Mouse (Mus musculus) common myeloid progenitor, adult 5-6 weeks (primary cell): ENCODE results near the gene Gm2075. TPM values are rescaled to one million over a fixed set of nuclear protein-coding genes. Genes with fewer than 3 reads are reported as not detected.
"Not testable (repeated sequence)": the region's sequence is repeated elsewhere in the genome, so short reads cannot be mapped to it uniquely, and the experiment has no call there.

ENCODE experiments used
- ATAC-seq: replicated peaks from 2 replicates; pipeline ENCODE4 v1.8.0; 2016; ENCODE audit warnings: low read depth, mild to moderate bottlenecking, moderate TSS enrichment, inconsistent platforms; ENCODE audit not compliant: poor library complexity, severe bottlenecking
- total RNA-seq: library from RNA; stranded (forward); fragments of 200-1000, 187-1606 nt; gene quantifications from 2 replicates; pipeline ENCODE4 v1.2.3, GENCODE M21; 2017

The Gm2075 gene
- total RNA-seq, result not detected in 2 replicates

DNA sequence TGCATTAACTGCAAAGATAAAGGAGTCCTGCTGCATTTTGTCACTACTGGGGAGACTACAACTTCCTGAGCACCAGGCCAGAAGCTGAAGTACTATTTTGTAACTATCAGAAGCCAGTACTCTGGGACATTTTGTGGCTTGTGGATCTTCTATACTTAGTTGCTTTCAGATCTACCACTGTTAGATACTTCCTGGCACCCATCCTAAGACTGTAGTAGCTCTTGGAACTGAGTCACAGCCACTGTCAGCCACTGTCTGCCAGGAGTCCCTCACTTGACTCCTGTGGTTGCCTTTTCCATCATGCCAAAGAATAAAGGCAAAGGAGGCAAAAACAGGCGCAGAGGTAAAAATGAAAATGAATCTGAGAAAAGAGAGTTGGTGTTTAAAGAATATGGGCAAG lies at the start of gene Gm2075:
Gene Gm2075 (plus strand): TSS at position 301 of the 400 bp plus-strand sequence.
- not testable (repeated sequence) for ATAC-seq

GRCm38 (mm10) chr12:87984000-87984399 lies 27.6 kb upstream of the Gm2075 start:
- ATAC-seq, result not testable (repeated sequence)

DNA sequence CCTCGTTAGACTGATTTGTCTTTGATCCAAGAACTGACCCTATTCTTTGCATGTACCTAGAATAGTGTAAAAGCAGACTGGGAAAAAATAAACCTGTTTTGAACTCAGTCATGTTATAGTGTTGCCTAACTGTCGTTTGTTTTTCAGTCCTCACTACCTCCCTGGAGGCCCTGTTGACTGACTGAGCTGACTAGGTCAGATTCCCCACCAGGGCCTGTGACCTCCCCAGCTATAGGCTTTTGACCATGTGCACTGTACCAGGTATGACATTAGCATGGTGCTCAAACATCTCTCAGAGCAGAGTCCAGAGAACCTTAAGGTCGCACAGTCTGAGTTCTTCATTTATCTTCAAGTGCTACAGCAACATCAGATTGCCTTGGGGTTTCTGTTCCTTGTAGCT lies 7.5 kb upstream of the Gm2075 start:
- ATAC-seq, result not testable (repeated sequence)

DNA sequence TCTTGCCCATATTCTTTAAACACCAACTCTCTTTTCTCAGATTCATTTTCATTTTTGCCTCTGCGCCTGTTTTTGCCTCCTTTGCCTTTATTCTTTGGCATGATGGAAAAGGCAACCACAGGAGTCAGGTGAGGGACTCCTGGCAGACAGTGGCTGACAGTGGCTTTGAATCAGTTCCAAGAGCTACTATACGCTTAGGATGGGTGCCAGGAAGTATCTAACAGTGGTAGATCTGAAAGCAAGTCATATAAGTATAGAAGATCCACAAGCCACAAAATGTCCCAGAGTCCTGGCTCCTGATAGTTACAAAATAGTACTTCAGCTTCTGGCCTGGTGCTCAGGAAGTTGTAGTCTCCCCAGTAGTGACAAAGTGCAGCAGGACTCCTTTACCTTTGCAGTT lies 7.0 kb downstream of the Gm2075 start, which contains the start of gene Gm6803:
Gene Gm6803 (minus strand): TSS at position 101 of the 400 bp plus-strand sequence.
- not testable (repeated sequence) for ATAC-seq

- ATAC-seq, result not testable (repeated sequence)
These were observed 15.1 kb downstream of the Gm2075 start, which contains the start of gene Gm2056 for GRCm38 (mm10) chr12:88026704-88027103. Gene Gm2056 (plus strand): TSS chr12:88027004.

- not testable (repeated sequence) for ATAC-seq
These were observed 20.6 kb downstream of the Gm2075 start for GRCm38 (mm10) chr12:88032250-88032649.

DNA sequence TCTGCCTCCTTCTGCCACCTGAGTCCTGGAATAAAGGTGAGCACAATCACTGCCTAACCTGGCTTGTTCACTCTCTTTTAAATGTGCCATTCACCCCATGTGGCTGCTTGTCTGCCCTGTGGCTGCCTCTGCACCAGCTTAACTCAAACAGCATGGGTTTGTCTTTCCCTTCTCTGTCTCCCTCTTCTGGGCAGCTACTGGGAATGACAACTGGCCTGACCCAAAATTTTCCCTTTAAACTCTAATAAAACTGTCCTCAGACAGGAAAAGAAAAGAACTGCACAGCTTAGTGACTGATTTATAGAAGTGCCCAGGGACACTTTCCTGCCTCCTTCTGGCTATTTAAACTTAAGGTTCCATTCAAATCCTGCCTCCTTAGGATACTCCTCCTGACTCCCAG lies 27.4 kb downstream of the Gm2075 start:
- not testable (repeated sequence) for ATAC-seq

DNA sequence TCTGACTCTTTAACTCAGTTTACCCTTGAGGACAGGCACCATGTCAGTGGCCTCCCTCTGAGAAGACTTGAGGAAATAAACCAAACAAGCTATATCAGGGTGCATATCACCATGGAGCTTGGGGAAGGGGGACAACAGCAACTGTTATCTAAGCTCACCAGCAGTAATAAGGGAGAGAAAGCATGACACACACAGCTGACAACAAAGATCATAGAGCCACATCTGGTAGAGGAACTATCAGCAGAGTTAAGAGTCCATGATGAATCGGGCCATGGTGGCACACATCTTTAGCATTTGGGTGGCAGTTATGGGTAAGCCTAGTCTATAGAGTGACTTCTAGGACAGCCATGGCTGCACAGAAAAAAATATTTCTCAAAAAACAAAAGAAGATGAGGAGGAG lies 28.1 kb downstream of the Gm2075 start:
- not testable (repeated sequence) for ATAC-seq

- ATAC-seq, result not testable (repeated sequence)
These were observed 33.6 kb downstream of the Gm2075 start for GRCm38 (mm10) chr12:88045226-88045625.

Other genes starting within 250 kb of the Gm2075 start
- gene Gm21319, start 236.1 kb upstream of the Gm2075 start, total RNA-seq, result not detected in 2 replicates
- gene Gm21936, start 216.3 kb upstream of the Gm2075 start, total RNA-seq, result not detected in 2 replicates
- not detected in 2 replicates for gene BB287469, start 195.3 kb upstream of the Gm2075 start, total RNA-seq
- not detected in 2 replicates for gene Gm2001, start 169.5 kb upstream of the Gm2075 start, total RNA-seq
- not detected in 2 replicates for gene Gm2016, start 137.8 kb upstream of the Gm2075 start, total RNA-seq
- gene Gm2022, start 116.5 kb upstream of the Gm2075 start, total RNA-seq, result not detected in 2 replicates
- gene Gm2035, start 92.0 kb upstream of the Gm2075 start, total RNA-seq, result not detected in 2 replicates
- gene Gm2042, start 57.8 kb upstream of the Gm2075 start, total RNA-seq, result not detected in 2 replicates
- not detected in 2 replicates for gene Gm6803, start 6.9 kb downstream of the Gm2075 start, total RNA-seq
- gene Gm2056, start 15.2 kb downstream of the Gm2075 start, total RNA-seq, result not detected in 2 replicates
- gene Gm16368, start 71.8 kb downstream of the Gm2075 start, total RNA-seq, result not detected in 2 replicates
- gene Gm10436, start 170.3 kb downstream of the Gm2075 start, total RNA-seq, result not detected in 2 replicates
- not detected in 2 replicates for gene Gm8332, start 238.3 kb downstream of the Gm2075 start, total RNA-seq